Mouse (Mus musculus): Measurements from ENCODE around the gene Olfr131.

GRCm38 (mm10) chr17:38059979-38060378 is 28.5 kb downstream of the Olfr131 start, which contains the start of gene Olfr129:
- no peak for TF ChIP-seq CTCF (IDR thresholded peaks at IDR 0.05; ENCODE audit: control insufficient read depth, insufficient read depth, insufficient replicate concordance, low read depth, low read length)
- no peak for TF ChIP-seq POLR2A (IDR thresholded peaks at IDR 0.05; ENCODE audit: control insufficient read depth, low read depth, low read length)

Measured in testis, adult 2 months (tissue).